Mouse (Mus musculus): ENCODE results near the gene Uqcc1. TPM values are rescaled to one million over a fixed set of nuclear protein-coding genes. Genes with fewer than 3 reads are reported as not detected.
"Not testable (repeated sequence)": the region's sequence is repeated elsewhere in the genome, so short reads cannot be mapped to it uniquely, and the experiment has no call there.

The Uqcc1 gene
- polyA plus RNA-seq, 1 experiment from 2014 or later, result 31.7 TPM

DNA sequence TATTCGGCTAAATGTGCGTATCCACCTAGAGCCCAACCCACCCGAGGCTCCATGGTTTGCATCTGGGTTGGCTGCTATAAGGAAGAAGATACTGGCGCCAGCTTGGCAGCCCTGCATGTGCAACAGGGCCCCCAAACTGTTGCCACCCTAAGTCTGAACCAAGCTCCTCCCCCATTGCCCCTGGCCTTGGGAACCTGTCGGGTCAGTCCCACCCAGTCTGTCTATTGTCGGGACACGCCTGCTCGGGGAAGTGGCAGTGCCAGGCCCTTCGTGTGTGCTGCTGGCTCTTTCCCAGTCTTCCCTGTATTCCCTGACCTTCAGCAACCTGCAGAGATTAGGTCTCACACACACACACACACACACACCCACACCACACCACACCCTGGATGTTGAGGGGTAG is 95.4 kb downstream of the Uqcc1 start, which contains the start of gene Fam83c:
TSS of gene Fam83c (minus strand) at position 123 of the 400 bp plus-strand sequence.
- Histone ChIP-seq H3K4me2 (ENCODE audit: low read depth, low read length) (no peak within 1 kb of the TSS), H3K4me3 (ENCODE audit: low read depth, low read length) (no peak within 1 kb of the TSS), H3K4me1 (ENCODE audit: insufficient read depth) (no peaks in the 10 kb centered on the region), H3K27me3 (ENCODE audit: insufficient read depth, low read length) (no peaks in the 10 kb centered on the region), H3K9me3 (ENCODE audit: low read length) (no peaks in the 10 kb centered on the region), H3K27ac (ENCODE audit: low read depth) (no peak within 1 kb of the TSS), H3K36me3 (replicated peaks; ENCODE audit: insufficient read depth, low read length) (no peaks in the 10 kb centered on the region), H3K9ac (replicated peaks) (no peak within 1 kb of the TSS)
- DNase-seq, result no peak
- no peak for ATAC-seq
- WGBS (ENCODE audit: insufficient replicate concordance), result 64% methylated on average over 9 of the region's 9 CpGs
- TF ChIP-seq CTCF (IDR thresholded peaks at IDR 0.05; ENCODE audit: low read depth) (no peak), EP300 (IDR thresholded peaks at IDR 0.05; ENCODE audit: low read depth) (no peak)

DNA sequence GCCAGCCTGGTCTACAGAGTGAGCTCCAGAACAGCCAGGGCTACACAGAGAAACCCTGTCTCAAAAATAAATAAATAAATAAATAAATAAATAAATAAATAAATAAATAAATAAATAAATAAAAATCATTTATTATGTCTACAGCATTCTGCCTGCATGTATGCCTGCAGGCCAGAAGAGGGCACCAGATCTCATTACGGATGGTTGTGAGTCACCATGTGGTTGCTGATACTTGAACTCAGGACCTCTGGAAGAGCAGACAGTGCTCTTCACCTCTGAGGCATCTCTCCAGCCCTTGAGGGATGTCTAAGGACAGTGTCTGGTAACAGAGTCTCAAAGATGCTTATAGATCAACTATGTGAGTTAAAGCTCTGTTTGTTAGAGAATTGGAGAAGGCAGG is 98.0 kb downstream of the Uqcc1 start:
- H3K9me3 ChIP-seq (ENCODE audit: low read length); H3K27me3 ChIP-seq (ENCODE audit: insufficient read depth, low read length); H3K4me2 ChIP-seq (ENCODE audit: low read depth, low read length); H3K4me3 ChIP-seq (ENCODE audit: low read depth, low read length); H3K4me1 ChIP-seq (ENCODE audit: insufficient read depth); ATAC-seq; H3K36me3 ChIP-seq (replicated peaks; ENCODE audit: insufficient read depth, low read length); H3K9ac ChIP-seq (replicated peaks); DNase-seq; H3K27ac ChIP-seq (ENCODE audit: low read depth): not testable (repeated sequence)
- TF ChIP-seq CTCF (IDR thresholded peaks at IDR 0.05; ENCODE audit: low read depth), result peak; percentile 50
- 63% methylated on average over 1 of the region's 1 CpGs for WGBS (ENCODE audit: insufficient replicate concordance)

DNA sequence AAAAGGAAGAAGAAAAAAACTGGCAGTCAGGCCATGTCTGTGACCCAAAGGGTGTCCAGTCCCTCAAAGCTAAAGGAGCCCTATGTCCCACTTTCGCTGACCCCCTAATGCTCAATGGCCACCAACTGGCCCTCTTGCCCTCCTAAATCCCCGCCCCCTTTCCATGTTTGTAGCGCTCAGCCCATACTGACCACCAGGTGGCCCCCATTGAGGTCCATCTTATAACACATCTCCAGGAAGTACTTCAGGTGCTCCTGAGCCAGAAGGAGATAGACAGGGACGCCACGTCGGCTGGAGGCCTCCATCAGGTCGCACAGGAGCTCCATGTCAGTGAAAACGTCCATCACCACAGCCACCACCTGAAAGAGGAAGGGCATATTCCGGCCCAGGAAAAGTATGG is 98.8 kb downstream of the Uqcc1 start:
- no peak overlapping the region for H3K27ac ChIP-seq (ENCODE audit: low read depth)
- no peak overlapping the region for H3K4me3 ChIP-seq (ENCODE audit: low read depth, low read length)
- H3K4me1 ChIP-seq (ENCODE audit: insufficient read depth), result peaks cover 13% of the 10 kb centered on the region
- 41% methylated on average over 9 of the region's 9 CpGs for WGBS (ENCODE audit: insufficient replicate concordance)
- H3K36me3 ChIP-seq (replicated peaks; ENCODE audit: insufficient read depth, low read length), result no peaks in the 10 kb centered on the region
- no peak for DNase-seq
- H3K9me3 ChIP-seq (ENCODE audit: low read length), result no peaks in the 10 kb centered on the region
- H3K9ac ChIP-seq (replicated peaks), result no peak overlapping the region
- no peak for ATAC-seq
- H3K4me2 ChIP-seq (ENCODE audit: low read depth, low read length), result no peak overlapping the region
- no peak for TF ChIP-seq EP300 (IDR thresholded peaks at IDR 0.05; ENCODE audit: low read depth)
- TF ChIP-seq CTCF (IDR thresholded peaks at IDR 0.05; ENCODE audit: low read depth), result peak; percentile 47
- H3K27me3 ChIP-seq (ENCODE audit: insufficient read depth, low read length), result no peaks in the 10 kb centered on the region

DNA sequence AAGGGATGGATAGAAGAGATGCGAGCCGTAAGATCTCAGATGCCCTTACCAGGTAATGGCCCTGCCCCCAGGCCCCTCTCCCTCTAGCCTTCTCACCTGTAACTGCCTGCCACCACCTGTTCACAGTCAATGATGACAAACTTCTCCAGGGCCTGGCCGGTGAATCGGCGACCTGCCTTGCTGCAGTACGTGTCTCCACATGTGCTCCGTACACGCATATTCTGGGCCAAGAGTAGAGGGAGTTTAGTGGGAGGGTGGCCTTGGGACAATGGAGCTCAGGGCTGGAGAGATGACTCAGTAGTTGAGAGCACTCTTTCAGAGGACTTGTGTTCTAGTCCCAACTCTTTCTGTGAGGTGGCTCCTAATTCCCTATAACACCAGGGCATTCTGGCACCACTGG is 99.3 kb downstream of the Uqcc1 start:
- no peak for ATAC-seq
- WGBS (ENCODE audit: insufficient replicate concordance), result 86% methylated on average over 8 of the region's 8 CpGs
- no peaks in the 10 kb centered on the region for H3K36me3 ChIP-seq (replicated peaks; ENCODE audit: insufficient read depth, low read length)
- no peak for DNase-seq
- H3K9me3 ChIP-seq (ENCODE audit: low read length), result no peaks in the 10 kb centered on the region
- TF ChIP-seq EP300 (IDR thresholded peaks at IDR 0.05; ENCODE audit: low read depth) (no peak), CTCF (IDR thresholded peaks at IDR 0.05; ENCODE audit: low read depth) (no peak)
- no peaks in the 10 kb centered on the region for H3K27me3 ChIP-seq (ENCODE audit: insufficient read depth, low read length)
- no peak overlapping the region for H3K4me2 ChIP-seq (ENCODE audit: low read depth, low read length)
- no peak overlapping the region for H3K27ac ChIP-seq (ENCODE audit: low read depth)
- H3K9ac ChIP-seq (replicated peaks), result no peak overlapping the region
- H3K4me1 ChIP-seq (ENCODE audit: insufficient read depth), result peaks cover 13% of the 10 kb centered on the region
- no peak overlapping the region for H3K4me3 ChIP-seq (ENCODE audit: low read depth, low read length)

DNA sequence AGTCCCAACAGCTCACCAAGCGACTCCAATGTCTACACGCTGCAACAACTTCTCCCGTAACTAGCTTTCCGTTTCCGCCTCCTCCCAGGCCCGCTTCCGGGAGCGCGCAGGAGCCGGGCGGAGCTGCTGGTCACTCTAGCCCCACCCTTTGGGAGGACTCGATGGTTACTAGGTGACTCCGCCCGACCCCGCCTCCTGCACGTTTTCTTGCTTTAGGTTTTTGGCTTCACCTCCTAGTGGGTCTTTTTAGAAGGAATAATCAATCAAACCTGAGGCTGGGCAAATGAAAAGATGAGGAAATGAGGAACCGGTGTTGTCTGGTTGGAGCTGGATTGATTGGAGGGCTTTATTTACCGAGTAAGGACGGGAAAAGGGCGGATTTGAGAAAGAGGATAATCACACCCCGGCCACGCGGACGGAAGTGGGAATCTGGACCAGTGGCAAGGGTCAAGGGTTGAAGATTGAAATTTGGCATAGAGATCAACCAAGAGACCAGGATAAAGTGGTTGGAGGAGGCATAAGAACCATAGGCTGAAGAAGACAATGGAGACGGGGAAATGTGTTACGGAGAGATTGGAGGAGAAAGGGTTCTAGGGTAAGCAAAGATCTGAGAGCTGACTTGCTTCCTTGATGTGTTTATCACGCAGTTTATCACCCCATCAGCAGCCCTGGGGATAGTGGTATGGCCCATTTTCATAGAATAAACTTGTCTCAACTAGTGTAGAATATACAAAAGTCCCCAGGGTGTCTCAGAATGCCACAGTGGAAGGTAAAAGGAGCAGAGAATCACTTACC is 103.3 kb downstream of the Uqcc1 start, which contains the start of gene Eif6:
TSS of gene Eif6 (minus strand) at position 296 of the 795 bp plus-strand sequence.
- DNase-seq (peak; percentile 94), ATAC-seq (peak; percentile 95)
- WGBS (ENCODE audit: insufficient replicate concordance), result 2% methylated on average over 27 of the region's 27 CpGs
- peak within 1 kb of the TSS; percentile 93 for H3K9ac ChIP-seq (replicated peaks)
- H3K4me3 ChIP-seq (ENCODE audit: low read depth, low read length), result peak within 1 kb of the TSS; percentile 95
- no peaks in the 10 kb centered on the region for H3K27me3 ChIP-seq (ENCODE audit: insufficient read depth, low read length)
- no peak for TF ChIP-seq CTCF (IDR thresholded peaks at IDR 0.05; ENCODE audit: low read depth)
- 0 out of 2 replicates have a peak, but pooled peaks have one; percentile 74 for TF ChIP-seq EP300 (IDR thresholded peaks at IDR 0.05; ENCODE audit: low read depth)
- H3K4me1 ChIP-seq (ENCODE audit: insufficient read depth), result peaks cover 16% of the 10 kb centered on the region
- peak within 1 kb of the TSS; percentile 89 for H3K4me2 ChIP-seq (ENCODE audit: low read depth, low read length)
- H3K27ac ChIP-seq (ENCODE audit: low read depth), result peak within 1 kb of the TSS; percentile 97
- peaks cover 22% of the 10 kb centered on the region for H3K36me3 ChIP-seq (replicated peaks; ENCODE audit: insufficient read depth, low read length)
- H3K9me3 ChIP-seq (ENCODE audit: low read length), result no peaks in the 10 kb centered on the region

DNA sequence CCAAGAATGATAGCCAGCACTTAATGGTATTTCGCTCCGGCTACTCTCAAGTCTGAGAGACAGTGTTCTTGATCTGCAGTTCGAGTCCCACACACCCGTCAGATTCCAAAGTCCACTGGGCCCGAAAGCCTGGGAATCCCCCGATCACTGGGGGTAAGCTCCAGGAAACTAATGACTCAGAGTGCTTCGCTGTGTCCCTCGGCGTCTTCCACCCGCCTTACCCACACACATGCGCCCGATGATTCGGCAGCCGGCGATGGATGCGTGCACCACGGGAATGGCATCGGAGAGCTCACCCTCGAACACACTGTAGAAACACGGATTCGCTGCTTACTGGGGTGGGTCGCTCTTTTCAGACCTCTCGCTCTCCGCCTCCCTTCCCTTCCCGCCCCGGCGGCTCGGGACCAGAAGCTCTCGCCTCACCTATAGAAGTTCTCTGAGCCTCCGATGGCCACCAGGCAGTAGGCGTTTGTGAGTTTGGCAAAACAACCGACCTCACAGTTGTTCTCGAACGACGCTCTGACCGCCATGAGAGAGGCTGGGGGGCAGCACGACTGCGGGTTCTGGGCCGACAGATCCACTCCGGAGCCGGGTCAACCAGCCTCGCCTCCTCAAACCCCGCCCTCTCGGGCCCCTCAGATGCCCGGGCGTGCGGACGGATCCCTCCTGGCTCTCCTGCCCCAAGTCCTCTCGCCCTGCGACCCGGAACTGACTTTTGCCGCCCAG is 104.0 kb downstream of the Uqcc1 start:
- ATAC-seq, result peak; percentile 9
- TF ChIP-seq CTCF (IDR thresholded peaks at IDR 0.05; ENCODE audit: low read depth) (no peak), EP300 (IDR thresholded peaks at IDR 0.05; ENCODE audit: low read depth) (no peak)
- H3K4me1 ChIP-seq (ENCODE audit: insufficient read depth), result peaks cover 16% of the 10 kb centered on the region
- 1% methylated on average over 52 of the region's 52 CpGs for WGBS (ENCODE audit: insufficient replicate concordance)
- H3K9me3 ChIP-seq (ENCODE audit: low read length), result no peaks in the 10 kb centered on the region
- H3K27me3 ChIP-seq (ENCODE audit: insufficient read depth, low read length), result no peaks in the 10 kb centered on the region
- H3K9ac ChIP-seq (replicated peaks), result peak overlapping the region; percentile 93
- H3K27ac ChIP-seq (ENCODE audit: low read depth), result peak overlapping the region; percentile 97
- peak; percentile 56 for DNase-seq
- peaks cover 28% of the 10 kb centered on the region for H3K36me3 ChIP-seq (replicated peaks; ENCODE audit: insufficient read depth, low read length)
- H3K4me3 ChIP-seq (ENCODE audit: low read depth, low read length), result peak overlapping the region; percentile 95
- H3K4me2 ChIP-seq (ENCODE audit: low read depth, low read length), result peak overlapping the region; percentile 89

Data from liver, postnatal 0 days (tissue).